Mouse (Mus musculus): ENCODE results near the gene Ppp2r2c. TPM values are rescaled to one million over a fixed set of nuclear protein-coding genes. Genes with fewer than 3 reads are reported as not detected.
"Not testable (repeated sequence)": the region's sequence is repeated elsewhere in the genome, so short reads cannot be mapped to it uniquely, and the experiment has no call there.

Gene Ppp2r2c
- total RNA-seq, 2 experiments from 2014 or later, result 380 to 391 TPM

GRCm38 (mm10) chr5:36911759-36912352 is 43.5 kb downstream of the Ppp2r2c start:
- intact Hi-C loops (cut with DNase I), result no loop called here

GRCm38 (mm10) chr5:36912602-36913310 is 44.4 kb downstream of the Ppp2r2c start:
- no peak for DNase-seq (ENCODE audit: extremely low spot score in 1 of 2, low spot score in 2 of 2)
- intact Hi-C loops (cut with DNase I), result no loop called here

More at GRCm38 (mm10) chr5:36911759-36912352, 43.5 kb downstream of the Ppp2r2c start:
- DNase-seq (ENCODE audit: extremely low spot score in 1 of 2, low spot score in 2 of 2), result no peak

- intact Hi-C loops (cut with DNase I), result no loop called here
Observed at GRCm38 (mm10) chr5:36915256-36915655, 46.9 kb downstream of the Ppp2r2c start.

GRCm38 (mm10) chr5:36916581-36916980 is 48.3 kb downstream of the Ppp2r2c start:
- intact Hi-C loops (cut with DNase I), result no loop called here
- no peak for DNase-seq (ENCODE audit: extremely low spot score in 1 of 2, low spot score in 2 of 2)

More at GRCm38 (mm10) chr5:36915256-36915655, 46.9 kb downstream of the Ppp2r2c start:
- DNase-seq (ENCODE audit: extremely low spot score in 1 of 2, low spot score in 2 of 2), result no peak

GRCm38 (mm10) chr5:36917245-36917644 is 48.9 kb downstream of the Ppp2r2c start:
- intact Hi-C loops (cut with DNase I), result no loop called here
- DNase-seq (ENCODE audit: extremely low spot score in 1 of 2, low spot score in 2 of 2), result no peak

GRCm38 (mm10) chr5:36918016-36918415 is 49.7 kb downstream of the Ppp2r2c start:
- no peak for DNase-seq (ENCODE audit: extremely low spot score in 1 of 2, low spot score in 2 of 2)
- intact Hi-C loops (cut with DNase I), result no loop called here

GRCm38 (mm10) chr5:36920072-36920471 is 51.8 kb downstream of the Ppp2r2c start:
- intact Hi-C loops (cut with DNase I), result loop anchor here (5.0 kb wide), 2 partner anchors 33 to 83 kb away; no protein-coding TSS in a partner anchor
- no peak for DNase-seq (ENCODE audit: extremely low spot score in 1 of 2, low spot score in 2 of 2)

- no peak for DNase-seq (ENCODE audit: extremely low spot score in 1 of 2, low spot score in 2 of 2)
- intact Hi-C loops (cut with DNase I), result loop anchor here (5.0 kb wide), 2 partner anchors 35 to 85 kb away; no protein-coding TSS in a partner anchor
Observed at GRCm38 (mm10) chr5:36921871-36922270, 53.6 kb downstream of the Ppp2r2c start.

- intact Hi-C loops (cut with DNase I), result loop anchor here (5.0 kb wide), 2 partner anchors 36 to 86 kb away; no protein-coding TSS in a partner anchor
- no peak for DNase-seq (ENCODE audit: extremely low spot score in 1 of 2, low spot score in 2 of 2)
Observed at GRCm38 (mm10) chr5:36922811-36923210, 54.5 kb downstream of the Ppp2r2c start.

- intact Hi-C loops (cut with DNase I), result loop anchor here (5.0 kb wide), 2 partner anchors 37 to 87 kb away; no protein-coding TSS in a partner anchor
- DNase-seq (ENCODE audit: extremely low spot score in 1 of 2, low spot score in 2 of 2), result peak in 1 of 2 experiments; percentile 68
Observed at GRCm38 (mm10) chr5:36923826-36924700, 55.8 kb downstream of the Ppp2r2c start.

- DNase-seq (ENCODE audit: extremely low spot score in 1 of 2, low spot score in 2 of 2), result no peak
- intact Hi-C loops (cut with DNase I), result loop anchor here (5.0 kb wide), 1 partner anchor 61 kb away; the partner anchor contains the start of gene Ppp2r2c
Observed at GRCm38 (mm10) chr5:36928701-36929100, 60.4 kb downstream of the Ppp2r2c start.

GRCm38 (mm10) chr5:36929376-36929775 is 61.1 kb downstream of the Ppp2r2c start:
- intact Hi-C loops (cut with DNase I), result loop anchor here (5.0 kb wide), 1 partner anchor 62 kb away; the partner anchor contains the start of gene Ppp2r2c
- DNase-seq (ENCODE audit: extremely low spot score in 1 of 2, low spot score in 2 of 2), result no peak

GRCm38 (mm10) chr5:36933383-36933782 is 65.1 kb downstream of the Ppp2r2c start:
- DNase-seq (ENCODE audit: extremely low spot score in 1 of 2, low spot score in 2 of 2), result no peak
- intact Hi-C loops (cut with DNase I), result no loop called here

- intact Hi-C loops (cut with DNase I), result no loop called here
- peak; percentile 56 to 72 for DNase-seq (ENCODE audit: extremely low spot score in 1 of 2, low spot score in 2 of 2)
Observed at GRCm38 (mm10) chr5:36935486-36936473, 67.5 kb downstream of the Ppp2r2c start.

GRCm38 (mm10) chr5:36936548-36936947 is 68.2 kb downstream of the Ppp2r2c start:
- intact Hi-C loops (cut with DNase I), result no loop called here
- DNase-seq (ENCODE audit: extremely low spot score in 1 of 2, low spot score in 2 of 2), result no peak

GRCm38 (mm10) chr5:36938021-36938420 is 69.7 kb downstream of the Ppp2r2c start:
- DNase-seq (ENCODE audit: extremely low spot score in 1 of 2, low spot score in 2 of 2), result no peak
- intact Hi-C loops (cut with DNase I), result no loop called here

GRCm38 (mm10) chr5:36938991-36939390 is 70.7 kb downstream of the Ppp2r2c start:
- DNase-seq (ENCODE audit: extremely low spot score in 1 of 2, low spot score in 2 of 2); intact Hi-C loops (cut with DNase I): not testable (repeated sequence)

- intact Hi-C loops (cut with DNase I), result no loop called here
- no peak for DNase-seq (ENCODE audit: extremely low spot score in 1 of 2, low spot score in 2 of 2)
Observed at GRCm38 (mm10) chr5:36942446-36942845, 74.1 kb downstream of the Ppp2r2c start.

Measured in left cerebral cortex, postnatal 10 days (tissue).